Mouse (Mus musculus): ENCODE results near the gene Stx6. TPM values are rescaled to one million over a fixed set of nuclear protein-coding genes. Genes with fewer than 3 reads are reported as not detected.

The Stx6 gene
- polyA plus RNA-seq, 1 experiment from 2014 or later = 95.4 TPM

DNA sequence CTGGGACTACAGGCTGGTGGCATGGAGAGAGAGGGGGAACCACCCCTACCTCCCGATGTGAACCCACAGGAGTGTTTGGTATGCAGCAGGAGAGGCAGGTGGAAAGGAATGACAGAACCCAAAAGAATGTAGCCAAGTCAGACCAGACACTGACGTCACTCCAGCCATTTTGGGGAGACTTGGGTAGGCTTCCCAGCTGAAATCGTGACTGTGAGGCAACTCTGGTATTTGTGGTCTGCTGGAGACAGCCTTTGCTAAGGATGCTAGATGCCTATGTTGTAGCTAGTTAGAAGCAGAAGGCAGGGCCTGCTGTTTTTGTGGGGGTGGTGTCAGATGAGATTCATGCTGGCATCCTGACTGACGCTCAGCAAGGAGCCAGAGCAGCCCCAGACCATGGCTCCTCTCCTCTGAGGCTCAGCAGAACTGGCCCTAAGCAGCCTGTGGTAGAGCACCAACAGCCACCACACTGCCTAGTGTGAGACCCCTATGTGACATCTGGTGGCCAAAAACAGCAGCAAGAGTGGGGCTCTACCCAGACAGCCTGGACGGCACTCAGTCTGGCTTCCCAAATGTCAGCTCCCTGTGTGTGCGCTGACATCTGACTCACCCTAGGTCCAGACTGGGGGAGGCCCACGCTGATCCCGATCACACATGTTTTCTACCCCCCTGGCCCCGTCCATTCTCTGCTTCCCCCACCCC is 56.7 kb downstream of the Stx6 start:
- Histone ChIP-seq H3K4me1 (peaks cover 73% of the 10 kb centered on the region), H3K36me3 (peaks cover 19% of the 10 kb centered on the region), H3K27ac (peak overlapping the region; percentile 94), H3K27me3 (ENCODE audit: low read depth, poor library complexity, severe bottlenecking) (no peaks in the 10 kb centered on the region), H3K4me3 (no peak overlapping the region), H3K9me3 (replicated peaks) (no peaks in the 10 kb centered on the region)
- no peak for DNase-seq (ENCODE audit: low spot score)
- whole genome bisulfite sequencing = 49% methylated on average over 9 of the region's 9 CpGs

DNA sequence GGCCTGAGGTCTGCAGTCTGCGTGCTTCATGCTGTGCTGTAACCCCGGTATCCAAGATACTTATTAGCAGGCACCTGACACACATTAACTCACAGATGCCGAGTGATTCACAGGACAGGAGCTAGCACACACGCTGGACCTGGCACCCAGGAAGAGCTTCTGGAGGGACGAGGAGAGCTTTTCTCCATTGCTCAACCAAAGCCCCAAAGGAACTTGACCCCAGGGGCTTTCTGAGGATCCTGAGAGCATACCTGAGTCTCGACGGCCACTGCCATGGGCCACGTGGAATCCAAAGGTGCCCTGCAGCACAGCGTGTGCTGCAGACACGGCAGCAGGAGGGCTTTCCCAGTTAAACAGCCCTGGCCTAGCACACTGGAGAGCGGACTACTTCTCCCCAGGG is 57.8 kb downstream of the Stx6 start:
- Histone ChIP-seq H3K9me3 (replicated peaks) (no peaks in the 10 kb centered on the region), H3K36me3 (peaks cover 22% of the 10 kb centered on the region), H3K4me1 (peaks cover 62% of the 10 kb centered on the region), H3K4me3 (no peak overlapping the region), H3K27ac (peak overlapping the region; percentile 94), H3K27me3 (ENCODE audit: low read depth, poor library complexity, severe bottlenecking) (no peaks in the 10 kb centered on the region)
- WGBS = 79% methylated on average over 11 of the region's 11 CpGs
- no peak for DNase-seq (ENCODE audit: low spot score)

DNA sequence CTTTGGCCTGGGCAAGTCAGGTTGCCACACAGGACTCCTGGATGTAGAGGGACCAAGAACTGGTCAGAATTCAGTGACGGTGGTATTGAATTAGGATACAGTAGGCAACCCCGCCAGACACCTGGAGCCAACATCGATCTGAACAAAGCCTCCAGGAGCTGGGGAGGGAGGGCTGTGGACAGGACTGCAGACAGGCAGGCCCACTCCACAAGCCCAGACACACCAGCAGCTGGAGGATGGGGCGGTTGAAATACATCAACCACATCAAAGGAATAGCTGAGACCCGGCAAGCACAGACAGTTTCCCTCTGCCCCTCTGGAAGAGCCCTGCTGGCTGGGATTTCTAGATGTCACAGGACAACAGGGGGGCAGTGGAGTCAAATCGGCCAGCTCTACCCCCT is 58.3 kb downstream of the Stx6 start:
- H3K36me3 ChIP-seq = peaks cover 22% of the 10 kb centered on the region
- no peak overlapping the region for H3K4me3 ChIP-seq
- DNase-seq (ENCODE audit: low spot score) = no peak
- H3K27me3 ChIP-seq (ENCODE audit: low read depth, poor library complexity, severe bottlenecking) = no peaks in the 10 kb centered on the region
- 42% methylated on average over 6 of the region's 6 CpGs for WGBS
- H3K9me3 ChIP-seq (replicated peaks) = no peaks in the 10 kb centered on the region
- H3K27ac ChIP-seq = peak overlapping the region; percentile 94
- peaks cover 57% of the 10 kb centered on the region for H3K4me1 ChIP-seq

DNA sequence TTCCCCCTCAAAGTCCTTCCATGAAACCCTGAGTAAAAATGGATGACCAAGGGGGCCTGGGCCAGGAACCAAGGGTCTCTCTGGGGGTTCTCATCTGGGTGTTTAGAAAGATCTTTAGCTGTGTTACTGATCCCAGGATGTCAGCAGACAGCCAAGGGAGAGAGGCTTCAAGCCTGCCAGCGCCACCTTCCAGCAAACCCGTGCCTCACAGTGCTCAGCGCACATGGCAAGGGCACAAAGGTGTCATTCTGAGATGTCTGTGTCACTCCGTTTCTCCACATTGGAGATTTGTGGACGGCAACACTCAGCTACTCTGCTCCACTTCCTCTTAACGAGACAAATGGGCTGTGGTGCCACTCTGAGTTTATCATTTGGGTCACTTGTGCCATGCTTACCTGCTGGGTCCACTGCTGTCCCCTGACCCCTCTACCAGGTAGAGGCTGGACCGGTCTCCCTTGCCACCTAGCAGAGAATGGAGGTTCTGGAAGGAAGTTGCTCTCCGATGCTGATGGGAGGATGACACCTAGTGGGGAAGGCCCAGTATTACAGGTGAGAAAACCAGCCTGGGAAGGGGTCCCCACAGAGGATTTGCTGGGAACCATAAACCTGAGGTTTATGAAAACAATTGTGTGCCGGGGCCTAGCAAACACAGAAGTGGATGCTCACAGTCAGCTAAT is 59.5 kb downstream of the Stx6 start:
- WGBS = 57% methylated on average over 9 of the region's 9 CpGs
- Histone ChIP-seq H3K27ac (peak overlapping the region; percentile 94), H3K4me1 (peaks cover 45% of the 10 kb centered on the region), H3K36me3 (peaks cover 25% of the 10 kb centered on the region), H3K4me3 (no peak overlapping the region), H3K27me3 (ENCODE audit: low read depth, poor library complexity, severe bottlenecking) (no peaks in the 10 kb centered on the region), H3K9me3 (replicated peaks) (no peaks in the 10 kb centered on the region)
- DNase-seq (ENCODE audit: low spot score) = peak; percentile 77

DNA sequence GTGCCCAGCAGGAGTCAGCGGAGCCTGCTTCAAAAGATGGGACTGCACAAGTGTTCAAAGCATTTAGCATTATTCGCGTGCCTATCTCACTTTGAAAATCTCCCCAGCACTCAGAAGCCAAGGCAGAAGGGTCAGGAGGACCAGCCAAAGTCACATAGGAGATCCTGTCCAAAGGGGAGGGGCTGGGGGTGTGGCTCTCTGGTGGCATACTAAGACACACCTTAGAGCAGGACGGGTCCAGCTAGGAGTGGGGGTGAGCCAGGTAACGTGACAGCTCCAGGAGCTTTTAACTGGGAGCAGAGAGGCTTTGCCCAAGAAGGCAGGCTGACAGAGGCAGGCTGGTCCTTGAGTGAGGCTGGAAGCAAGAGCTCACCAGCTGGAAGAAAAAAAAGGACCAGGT is 60.4 kb downstream of the Stx6 start:
- H3K4me1 ChIP-seq = peaks cover 38% of the 10 kb centered on the region
- H3K27me3 ChIP-seq (ENCODE audit: low read depth, poor library complexity, severe bottlenecking) = no peaks in the 10 kb centered on the region
- H3K27ac ChIP-seq = no peak overlapping the region
- H3K4me3 ChIP-seq = no peak overlapping the region
- 76% methylated on average over 5 of the region's 5 CpGs for WGBS
- no peaks in the 10 kb centered on the region for H3K9me3 ChIP-seq (replicated peaks)
- DNase-seq (ENCODE audit: low spot score) = no peak
- H3K36me3 ChIP-seq = peaks cover 30% of the 10 kb centered on the region

DNA sequence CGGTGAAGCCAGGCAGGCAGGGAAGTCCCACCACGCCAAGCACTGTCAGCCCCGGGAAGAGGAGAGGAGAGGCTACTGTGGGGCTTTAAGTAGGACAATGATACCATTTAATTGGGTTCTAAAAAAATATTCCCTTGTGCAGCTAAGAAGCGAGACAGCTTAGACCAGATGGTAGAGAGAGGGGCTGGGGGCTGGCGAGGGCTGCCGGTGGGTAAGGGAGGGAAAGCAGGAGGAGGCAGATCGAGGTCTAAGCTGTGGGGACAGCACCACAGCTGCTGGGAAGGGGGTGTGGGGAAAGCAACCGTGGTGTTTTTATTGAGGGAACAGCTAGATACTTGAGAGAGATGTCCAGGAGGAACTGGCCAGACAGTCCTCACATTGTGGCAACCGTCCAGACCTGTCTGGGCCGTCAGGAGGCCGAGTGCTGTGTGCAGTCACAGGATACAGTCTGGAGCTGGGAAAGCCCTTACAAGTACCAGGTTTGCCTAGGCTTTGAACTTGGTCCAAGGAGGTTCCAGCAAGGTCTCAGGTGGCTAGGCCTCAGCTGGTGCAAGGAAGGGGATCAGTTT is 63.7 kb downstream of the Stx6 start:
- Histone ChIP-seq H3K36me3 (peaks cover 44% of the 10 kb centered on the region), H3K4me3 (no peak overlapping the region), H3K27me3 (ENCODE audit: low read depth, poor library complexity, severe bottlenecking) (no peaks in the 10 kb centered on the region), H3K4me1 (peaks cover 22% of the 10 kb centered on the region), H3K9me3 (replicated peaks) (no peaks in the 10 kb centered on the region), H3K27ac (no peak overlapping the region; the same call in 1 of the 2 replicates)
- WGBS = 83% methylated on average over 11 of the region's 11 CpGs
- no peak for DNase-seq (ENCODE audit: low spot score)

DNA sequence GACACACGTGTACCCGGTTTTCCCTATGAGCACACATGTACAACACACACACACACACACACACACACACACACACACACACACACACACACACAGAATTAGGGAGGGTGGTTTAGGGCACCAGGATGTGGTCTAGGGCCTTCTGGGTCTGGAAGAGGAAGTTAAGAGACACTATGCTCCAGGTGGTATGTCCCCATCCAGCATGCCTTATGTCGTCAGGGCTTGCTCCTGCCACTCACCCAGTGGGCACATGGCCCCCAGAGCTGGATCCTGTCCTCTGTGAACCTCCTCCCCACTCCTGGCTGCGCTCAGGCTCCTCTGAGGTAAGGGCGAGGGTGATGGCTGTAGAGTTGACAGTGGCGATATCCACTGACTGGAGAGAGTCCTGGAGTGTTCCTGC is 64.5 kb downstream of the Stx6 start:
- H3K4me1 ChIP-seq = peaks cover 25% of the 10 kb centered on the region
- WGBS = 94% methylated on average over 6 of the region's 6 CpGs
- H3K27ac ChIP-seq = no peak overlapping the region
- no peaks in the 10 kb centered on the region for H3K27me3 ChIP-seq (ENCODE audit: low read depth, poor library complexity, severe bottlenecking)
- DNase-seq (ENCODE audit: low spot score) = no peak
- no peak overlapping the region for H3K4me3 ChIP-seq
- H3K36me3 ChIP-seq = peaks cover 39% of the 10 kb centered on the region
- H3K9me3 ChIP-seq (replicated peaks) = no peaks in the 10 kb centered on the region

DNA sequence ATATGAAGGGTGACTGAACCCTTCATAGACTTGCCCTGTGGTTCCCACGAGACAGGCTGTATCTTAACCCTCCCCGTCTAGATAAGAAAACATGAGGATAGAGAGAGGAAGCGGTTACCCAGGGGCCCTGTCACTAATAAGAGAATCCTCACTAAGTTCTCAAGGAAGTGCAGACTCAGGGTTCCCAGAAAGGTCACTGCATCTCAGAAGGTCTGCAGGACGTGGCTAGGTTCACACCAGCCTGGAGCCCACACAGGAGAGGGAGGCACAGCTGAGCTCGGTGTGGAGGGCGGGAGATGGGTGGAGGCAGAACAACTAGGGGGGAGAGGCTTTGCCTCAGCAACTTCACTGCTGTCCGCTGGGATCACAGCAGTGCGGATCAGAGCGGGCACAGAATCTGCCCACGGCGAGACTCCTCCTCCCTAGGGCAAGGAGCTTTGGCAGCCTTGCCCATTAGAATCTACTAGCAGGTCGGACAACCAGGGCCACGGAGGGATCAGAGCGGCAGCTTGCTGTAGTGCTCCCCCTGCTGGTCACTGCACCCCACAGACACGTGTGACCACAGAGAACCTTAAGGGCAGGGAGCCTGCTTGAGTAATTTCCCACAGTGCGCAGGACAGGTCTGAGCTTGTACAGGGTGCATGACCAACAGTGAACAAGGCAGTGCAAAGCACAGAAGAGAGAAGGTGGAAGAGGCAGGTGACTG is 65.5 kb downstream of the Stx6 start:
- WGBS = 31% methylated on average over 16 of the region's 16 CpGs
- H3K27me3 ChIP-seq (ENCODE audit: low read depth, poor library complexity, severe bottlenecking) = no peaks in the 10 kb centered on the region
- H3K4me1 ChIP-seq = peaks cover 35% of the 10 kb centered on the region
- peak; percentile 92 for DNase-seq (ENCODE audit: low spot score)
- peak overlapping the region; percentile 38; the same call in 1 of the 2 replicates for H3K27ac ChIP-seq
- H3K4me3 ChIP-seq = no peak overlapping the region
- no peaks in the 10 kb centered on the region for H3K9me3 ChIP-seq (replicated peaks)
- peaks cover 37% of the 10 kb centered on the region for H3K36me3 ChIP-seq

DNA sequence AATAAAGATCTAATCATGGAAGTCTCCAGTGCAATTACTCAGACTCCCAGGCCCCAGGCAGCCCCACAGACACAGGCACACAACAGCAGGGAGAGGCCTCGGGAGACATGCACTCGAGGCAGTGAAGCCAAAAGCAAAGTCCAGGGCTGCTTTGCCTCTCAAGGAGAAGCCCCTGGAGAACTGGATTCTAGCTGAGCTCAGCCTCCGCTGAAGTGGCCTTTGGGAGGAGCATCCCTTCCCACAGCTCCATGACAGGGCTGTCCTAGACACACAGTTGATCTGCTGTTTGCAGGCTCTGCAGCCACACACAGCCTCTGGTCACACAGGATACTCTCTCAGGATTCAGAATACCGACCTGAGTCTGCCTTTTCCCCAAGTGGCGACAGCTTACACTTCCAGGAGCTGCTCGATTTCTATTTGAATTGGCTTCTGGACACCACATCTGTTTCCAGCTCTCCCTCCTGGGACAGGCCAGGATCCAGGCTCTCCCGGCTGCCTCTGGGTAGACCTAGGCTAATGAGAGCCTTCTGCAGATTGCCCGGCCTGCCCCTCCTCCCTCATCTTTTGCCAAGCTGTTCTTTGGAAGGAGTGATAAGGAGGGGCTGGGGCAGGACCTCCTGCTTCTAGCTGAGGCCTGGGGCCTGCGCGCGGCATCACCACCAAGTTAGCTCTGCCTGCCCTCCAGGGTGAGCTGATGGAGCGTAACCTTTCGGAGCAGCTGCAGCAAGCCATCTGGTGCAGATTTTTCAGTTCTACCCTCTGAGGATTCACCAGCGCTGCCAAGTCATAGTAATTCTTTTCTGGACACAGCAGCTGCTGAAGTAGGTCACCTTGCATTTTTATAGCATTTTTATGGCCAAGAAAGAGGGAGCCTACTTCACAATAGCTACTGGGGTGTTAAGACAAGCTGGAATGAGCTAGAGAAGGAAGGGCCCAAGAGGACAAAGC is 71.2 kb downstream of the Stx6 start:
- Histone ChIP-seq H3K27ac (peak overlapping the region; percentile 73), H3K27me3 (ENCODE audit: low read depth, poor library complexity, severe bottlenecking) (no peaks in the 10 kb centered on the region), H3K4me3 (no peak overlapping the region), H3K4me1 (peaks cover 72% of the 10 kb centered on the region), H3K36me3 (peaks cover 50% of the 10 kb centered on the region), H3K9me3 (replicated peaks) (no peaks in the 10 kb centered on the region)
- DNase-seq (ENCODE audit: low spot score) = peak; percentile 68
- WGBS = 15% methylated on average over 14 of the region's 14 CpGs

DNA sequence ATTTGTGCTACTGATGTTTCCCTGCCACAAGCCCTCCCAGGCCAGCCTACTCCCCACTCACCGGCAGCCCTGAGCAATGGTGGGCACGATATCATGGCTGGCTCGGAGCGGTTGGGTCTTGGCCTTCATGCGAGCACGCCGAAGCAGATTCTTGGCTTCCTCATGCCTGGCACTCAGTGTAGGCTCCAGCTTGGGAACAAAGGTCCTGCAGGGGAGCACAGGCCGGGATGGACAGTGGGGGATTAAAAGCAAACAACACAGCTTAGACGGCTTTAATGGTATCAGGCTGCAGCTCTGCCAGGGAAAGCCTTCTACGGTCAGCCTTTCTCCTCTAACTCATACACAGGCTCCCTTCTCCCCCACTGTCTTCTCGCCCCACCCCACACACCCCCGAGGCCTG is 73.9 kb downstream of the Stx6 start:
- Histone ChIP-seq H3K4me1 (peaks cover 86% of the 10 kb centered on the region), H3K36me3 (peaks cover 45% of the 10 kb centered on the region), H3K27me3 (ENCODE audit: low read depth, poor library complexity, severe bottlenecking) (no peaks in the 10 kb centered on the region), H3K9me3 (replicated peaks) (no peaks in the 10 kb centered on the region), H3K4me3 (no peak overlapping the region), H3K27ac (peak overlapping the region; percentile 70; the same call in 1 of the 2 replicates)
- DNase-seq (ENCODE audit: low spot score) = no peak
- 82% methylated on average over 12 of the region's 12 CpGs for WGBS

DNA sequence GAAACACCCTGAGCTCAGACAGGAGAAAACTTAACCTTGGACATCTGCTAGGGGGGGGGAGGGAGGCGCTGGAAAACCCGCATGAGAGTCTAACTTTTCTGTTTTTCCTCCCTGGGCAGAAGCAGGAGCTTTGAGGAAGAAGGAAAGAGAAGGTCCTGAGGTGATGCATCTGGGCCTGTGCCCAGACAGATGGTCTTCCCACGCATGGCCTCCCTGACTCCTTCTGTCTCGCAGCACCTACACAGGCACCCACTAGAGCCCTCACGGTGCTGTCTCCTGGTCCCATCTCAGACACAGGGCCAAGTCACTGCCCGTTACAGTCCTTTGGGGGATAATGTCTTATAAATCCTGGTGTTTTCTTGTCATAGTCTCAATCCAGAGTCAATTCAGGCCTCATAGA is 74.3 kb downstream of the Stx6 start:
- DNase-seq (ENCODE audit: low spot score) = no peak
- peak overlapping the region; percentile 70; the same call in 1 of the 2 replicates for H3K27ac ChIP-seq
- H3K27me3 ChIP-seq (ENCODE audit: low read depth, poor library complexity, severe bottlenecking) = no peaks in the 10 kb centered on the region
- no peaks in the 10 kb centered on the region for H3K9me3 ChIP-seq (replicated peaks)
- 86% methylated on average over 6 of the region's 6 CpGs for WGBS
- peaks cover 46% of the 10 kb centered on the region for H3K36me3 ChIP-seq
- H3K4me3 ChIP-seq = no peak overlapping the region
- H3K4me1 ChIP-seq = peaks cover 84% of the 10 kb centered on the region

DNA sequence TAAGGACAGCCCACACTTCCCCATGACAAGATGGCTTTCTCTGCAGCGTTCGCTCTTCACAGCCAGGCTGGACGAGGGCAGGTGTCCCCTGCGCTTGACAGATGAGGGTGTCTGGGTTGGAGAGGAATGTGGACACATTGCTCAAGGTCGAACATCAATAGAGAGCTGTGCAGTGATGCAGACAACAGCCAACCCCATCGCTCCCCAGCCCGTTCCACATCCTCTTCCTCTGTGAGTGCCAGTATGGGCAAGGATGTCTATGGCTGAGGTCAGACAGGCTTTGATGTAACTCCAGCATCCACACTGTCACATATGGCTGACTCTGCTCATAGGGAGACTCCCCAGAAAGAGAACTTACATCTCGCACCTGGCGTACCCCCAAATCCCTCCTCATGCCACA is 74.9 kb downstream of the Stx6 start:
- Histone ChIP-seq H3K9me3 (replicated peaks) (no peaks in the 10 kb centered on the region), H3K4me1 (peaks cover 79% of the 10 kb centered on the region), H3K27me3 (ENCODE audit: low read depth, poor library complexity, severe bottlenecking) (no peaks in the 10 kb centered on the region), H3K36me3 (peaks cover 52% of the 10 kb centered on the region), H3K27ac (peak overlapping the region; percentile 80), H3K4me3 (no peak overlapping the region)
- WGBS = 84% methylated on average over 9 of the region's 9 CpGs
- no peak for DNase-seq (ENCODE audit: low spot score)

Data from limb, embryonic 10.5 days (tissue).